Mouse (Mus musculus) liver, embryonic 18 days (tissue): ENCODE data around the gene Gdf2. TPM values are rescaled to one million over a fixed set of nuclear protein-coding genes. Genes with fewer than 3 reads are reported as not detected.

Source experiments
- polyA plus RNA-seq: library from polyadenylated mRNA; depleted of rRNA; stranded (reverse); fragments of >200 nt; gene quantifications from 2 replicates; pipeline ENCODE4 v1.2.3, GENCODE M21; 2012; rRNA removed

Gene Gdf2
- 5.9 and 6.6 TPM in 2 replicates for polyA plus RNA-seq

GRCm38 (mm10) chr14:33940739-33941138, at the start of gene Gdf2:
Gene Gdf2, plus strand, starts transcription at chr14:33941039.

GRCm38 (mm10) chr14:33923168-33924070, 17.4 kb upstream of the Gdf2 start, which contains the start of gene Gdf10:
Gene Gdf10, plus strand, starts transcription at chr14:33923587.

GRCm38 (mm10) chr14:33953761-33954160, 12.9 kb downstream of the Gdf2 start, which contains the start of gene Rbp3:
Gene Rbp3, plus strand, starts transcription at chr14:33954003.

GRCm38 (mm10) chr14:33978604-33979059, 37.8 kb downstream of the Gdf2 start, which contains the start of gene Zfp488:
Gene Zfp488, minus strand, starts transcription at chr14:33978764.

Other genes with a start within 250 kb of the Gdf2 start
- 6.7 and 8.1 TPM in 2 replicates for gene Gdf10, start 17.5 kb upstream of the Gdf2 start, polyA plus RNA-seq
- gene Rbp3, start 13.0 kb downstream of the Gdf2 start, polyA plus RNA-seq = 0.01 and 0.02 TPM in 2 replicates
- gene Zfp488, start 37.7 kb downstream of the Gdf2 start, polyA plus RNA-seq = 0.01 TPM in 1 of 2 replicates, not detected in the other
- gene Gm30083, start 74.1 kb downstream of the Gdf2 start, polyA plus RNA-seq = not detected in 2 replicates
- not detected in 2 replicates for gene Gm5460, start 75.7 kb downstream of the Gdf2 start, polyA plus RNA-seq
- gene Antxrl, start 111.7 kb downstream of the Gdf2 start, polyA plus RNA-seq = not detected in 2 replicates
- 0.52 and 0.73 TPM in 2 replicates for gene Anxa8, start 144.9 kb downstream of the Gdf2 start, polyA plus RNA-seq
- not detected in 2 replicates for gene A630023A22Rik, start 161.7 kb downstream of the Gdf2 start, polyA plus RNA-seq
- gene Npy4r, start 211.4 kb downstream of the Gdf2 start, polyA plus RNA-seq = 0.01 TPM in 2 replicates